Mouse (Mus musculus): ENCODE measurements around the gene Zfp526.
"Not testable (repeated sequence)": the region's sequence is repeated elsewhere in the genome, so short reads cannot be mapped to it uniquely, and the experiment has no call there.

Zfp526 gene

GRCm38 (mm10) chr7:25238829-25239623, 17.8 kb downstream of the Zfp526 start:
- peak; percentile 47 to 83 for DNase-seq (ENCODE audit: low spot score in 2 of 2)

DNA sequence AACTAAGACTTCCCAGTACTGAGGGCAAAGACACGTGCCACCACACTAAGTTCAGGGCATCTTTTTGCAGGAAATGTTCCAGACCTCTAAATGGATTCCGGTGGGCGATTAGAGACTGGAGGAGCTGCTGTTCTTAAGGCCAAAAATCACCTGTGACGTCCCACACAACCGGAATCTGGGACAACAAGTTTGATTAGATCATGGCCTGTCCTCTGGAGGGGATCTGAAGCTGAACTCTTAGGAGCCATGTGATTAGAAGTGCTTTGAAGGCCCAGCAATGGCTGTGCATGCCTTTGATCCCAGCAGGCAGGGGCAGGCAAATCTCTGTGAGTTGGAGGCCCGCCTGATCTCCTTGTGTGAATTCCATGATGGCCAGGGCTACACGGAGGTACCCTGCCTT, 19.4 kb downstream of the Zfp526 start:
- DNase-seq (ENCODE audit: low spot score in 2 of 2) = no peak

- no peak for DNase-seq (ENCODE audit: low spot score in 2 of 2)
Observed at GRCm38 (mm10) chr7:25241062-25241461, 19.8 kb downstream of the Zfp526 start.

DNA sequence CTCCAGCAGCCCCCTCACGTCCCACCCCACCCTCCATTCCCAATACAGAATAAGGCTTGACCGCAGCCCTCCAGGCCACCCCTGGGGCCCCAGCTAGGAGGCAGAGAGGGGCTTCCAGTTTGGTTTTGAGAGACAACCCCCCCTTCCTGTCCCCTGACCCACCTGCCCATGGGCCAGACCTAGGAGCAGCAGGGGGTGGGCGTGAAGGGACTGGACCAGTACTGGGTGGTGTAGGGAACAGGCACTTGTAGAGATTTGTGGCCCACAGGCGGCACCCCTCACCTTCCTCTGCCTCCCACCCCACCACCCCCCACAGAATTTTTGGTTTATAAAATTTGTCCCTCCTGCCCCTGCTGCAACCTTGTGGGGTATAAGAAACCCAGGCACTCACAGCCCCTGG, 22.1 kb downstream of the Zfp526 start:
- no peak for DNase-seq (ENCODE audit: low spot score in 2 of 2)

GRCm38 (mm10) chr7:25244562-25245369, 23.5 kb downstream of the Zfp526 start:
- DNase-seq (ENCODE audit: low spot score in 2 of 2) = no peak

DNA sequence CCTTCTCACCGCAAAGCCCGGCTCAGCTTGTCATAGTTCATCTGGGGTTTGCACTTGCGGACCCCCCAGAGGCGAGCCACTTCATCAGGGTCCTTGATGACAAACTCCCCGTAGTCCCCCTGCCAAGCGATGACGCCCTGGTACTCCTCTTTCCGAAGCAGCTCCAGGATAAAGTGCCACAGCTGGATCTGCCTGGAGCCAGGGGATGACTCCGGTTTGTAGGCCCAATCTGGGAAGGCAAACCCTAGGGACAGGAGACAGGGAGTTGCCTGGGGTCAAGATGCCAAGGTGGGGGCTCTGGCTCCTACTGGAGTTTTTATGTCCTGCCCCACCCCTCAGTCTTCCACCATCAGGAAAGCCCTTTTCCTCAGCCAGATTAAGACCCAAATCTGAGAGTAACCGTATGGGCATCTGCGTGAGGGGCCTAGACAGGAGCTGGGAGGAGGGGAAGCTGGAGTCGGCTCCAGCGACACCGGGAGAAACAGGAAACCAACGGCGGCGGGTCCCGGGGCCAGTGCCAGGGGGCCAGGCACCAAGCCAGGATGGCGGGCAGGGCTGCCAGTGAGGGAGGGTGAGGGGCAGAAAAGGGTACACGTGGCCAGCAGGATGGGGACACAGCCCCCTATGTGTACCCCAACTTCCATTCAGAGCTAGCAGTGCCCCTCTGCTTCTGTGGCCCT, 25.0 kb downstream of the Zfp526 start:
- no peak for DNase-seq (ENCODE audit: low spot score in 2 of 2)

GRCm38 (mm10) chr7:25246759-25247137, 25.5 kb downstream of the Zfp526 start:
- DNase-seq (ENCODE audit: low spot score in 2 of 2) = no peak

GRCm38 (mm10) chr7:25247498-25247897, 26.3 kb downstream of the Zfp526 start:
- no peak for DNase-seq (ENCODE audit: low spot score in 2 of 2)

GRCm38 (mm10) chr7:25248018-25248647, 26.9 kb downstream of the Zfp526 start:
- DNase-seq (ENCODE audit: low spot score in 2 of 2) = peak in 1 of 2 experiments; percentile 45

- peak in 1 of 2 experiments; percentile 70 for DNase-seq (ENCODE audit: low spot score in 2 of 2)
Observed at GRCm38 (mm10) chr7:25248846-25249313, 27.7 kb downstream of the Zfp526 start.

DNA sequence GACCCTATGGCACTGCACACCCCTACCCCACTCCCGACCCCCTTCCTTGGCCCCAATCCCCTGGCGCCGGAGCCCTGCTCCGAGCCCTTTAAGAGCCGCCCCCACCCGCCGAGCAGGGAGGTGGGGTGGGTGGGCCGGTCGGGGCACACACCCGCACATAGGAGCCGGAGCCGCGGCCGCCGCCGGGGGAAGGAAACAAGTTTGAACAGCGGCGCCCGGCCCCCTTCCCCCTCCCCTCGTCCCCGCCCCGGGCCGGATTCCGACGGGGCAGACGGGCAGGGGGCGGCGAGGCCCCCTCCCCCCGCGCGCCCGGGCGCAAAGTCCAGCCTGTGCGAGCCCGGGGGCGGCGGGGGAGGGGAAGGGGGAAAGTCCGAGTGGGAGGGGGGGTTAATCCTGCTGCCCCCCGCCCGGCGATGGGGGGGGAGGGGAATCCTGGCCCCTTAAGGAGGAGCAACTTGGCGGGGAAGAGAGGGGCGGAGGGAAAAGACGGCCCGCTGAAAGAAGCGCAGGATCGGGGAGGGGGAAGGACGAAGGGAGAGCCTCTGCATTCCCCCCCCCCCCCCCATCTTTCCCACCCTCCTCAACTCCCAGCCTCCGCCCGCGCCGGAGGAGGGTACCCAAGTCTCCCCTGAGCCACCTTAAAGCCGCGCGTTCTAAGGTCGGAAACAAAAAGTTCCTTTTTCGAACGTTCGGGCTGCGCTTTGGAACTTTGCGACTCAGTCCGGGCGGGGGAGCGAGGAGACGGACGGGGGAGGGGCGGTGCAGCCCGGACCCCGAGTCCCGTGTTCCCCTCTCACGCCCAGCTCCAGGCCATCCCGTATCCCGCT, 28.3 kb downstream of the Zfp526 start:
- peak; percentile 73 to 74 for DNase-seq (ENCODE audit: low spot score in 2 of 2)

DNA sequence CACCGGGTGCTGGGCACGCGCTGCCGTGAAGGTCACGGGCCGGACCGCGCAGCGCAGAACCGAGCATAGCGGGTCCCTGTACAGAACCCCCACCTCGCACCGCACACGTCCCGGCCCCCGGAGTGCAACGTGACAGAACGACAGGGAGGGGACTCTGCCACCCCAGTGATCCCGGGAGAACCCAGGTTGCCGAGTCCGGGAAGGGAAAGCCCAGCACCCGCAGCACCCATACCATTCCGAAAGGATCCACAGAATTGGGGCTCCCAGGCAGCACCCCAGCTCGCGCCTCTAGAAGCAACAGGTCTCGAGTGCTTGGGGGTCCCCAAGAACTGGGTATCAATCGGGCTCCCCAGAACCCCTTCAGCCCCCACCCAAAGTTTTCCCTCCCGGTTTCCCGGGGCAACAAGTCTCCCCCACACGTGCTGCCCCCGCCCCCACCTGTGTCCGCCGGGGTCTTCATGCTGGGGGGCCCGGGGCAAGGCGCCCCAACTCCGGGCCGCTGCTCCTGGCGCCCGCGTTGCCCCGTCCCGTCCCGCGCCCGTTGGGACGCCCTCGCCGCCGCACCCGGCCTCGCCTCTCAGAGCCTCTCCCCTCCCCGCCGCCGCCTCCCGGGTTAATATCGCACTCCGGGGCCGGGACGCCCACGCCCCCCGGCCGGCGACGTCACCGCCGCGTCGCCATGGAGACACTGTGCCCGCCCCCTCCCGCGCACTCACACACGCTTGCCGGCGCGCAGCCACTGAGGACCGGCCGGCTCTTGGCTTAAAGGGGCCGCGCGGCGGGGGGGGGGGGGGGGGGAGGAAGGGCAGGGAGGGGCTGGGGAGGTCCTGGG, 29.1 kb downstream of the Zfp526 start, which contains the start of gene Erf:
Gene Erf (minus strand): TSS at position 621 of the 832 bp plus-strand sequence.
- DNase-seq (ENCODE audit: low spot score in 2 of 2) = peak; percentile 91 to 94

DNA sequence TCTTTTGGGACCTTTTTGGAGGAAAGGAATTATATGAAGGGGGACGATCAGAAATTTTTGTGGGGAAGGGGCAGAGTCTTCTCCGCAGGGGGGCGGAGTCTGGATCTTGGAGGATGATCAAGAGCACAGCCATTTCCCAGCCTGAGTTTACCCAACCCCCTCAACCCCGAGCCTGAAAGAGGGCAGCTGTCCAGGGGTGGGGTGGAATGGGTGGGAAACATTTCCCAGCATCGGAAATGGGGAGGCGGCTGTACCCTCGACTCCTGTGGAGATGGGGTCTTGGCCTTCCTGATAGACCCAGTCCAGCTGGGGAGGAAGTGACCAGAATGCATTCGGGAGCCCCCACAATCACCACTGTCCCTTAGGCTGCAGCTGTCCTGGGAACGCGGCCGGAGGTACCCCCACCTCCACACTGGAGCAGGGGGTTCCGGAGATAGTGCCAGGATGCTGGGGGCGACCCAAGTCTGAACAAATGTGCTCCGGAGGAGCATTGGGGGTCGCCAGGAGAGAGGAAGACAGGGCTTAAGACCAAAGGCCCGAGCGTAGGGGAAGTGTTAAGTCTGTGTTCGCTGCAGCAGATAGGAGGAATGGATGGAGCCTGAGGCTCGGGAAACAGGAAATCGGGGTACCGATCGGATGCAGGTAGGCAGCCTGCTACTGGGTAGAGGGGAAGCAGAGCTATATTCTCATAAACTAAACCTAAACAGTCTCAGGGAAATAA, 30.0 kb downstream of the Zfp526 start:
- DNase-seq (ENCODE audit: low spot score in 2 of 2) = no peak

GRCm38 (mm10) chr7:25251822-25252221, 30.6 kb downstream of the Zfp526 start:
- no peak for DNase-seq (ENCODE audit: low spot score in 2 of 2)

- no peak for DNase-seq (ENCODE audit: low spot score in 2 of 2)
Observed at GRCm38 (mm10) chr7:25261896-25262295, 40.7 kb downstream of the Zfp526 start.

GRCm38 (mm10) chr7:25263968-25264870, 43.0 kb downstream of the Zfp526 start:
- DNase-seq (ENCODE audit: low spot score in 2 of 2) = no peak

- DNase-seq (ENCODE audit: low spot score in 2 of 2) = not testable (repeated sequence)
Observed at GRCm38 (mm10) chr7:25265743-25266142, 44.5 kb downstream of the Zfp526 start.

Data from urinary bladder, adult 18-20 months (tissue).